ENCODE assay signal across 12 mouse cellular contexts in genomic region chr14:61267908-61268475, GRCm38 (mm10). TPM values are rescaled to one million over a fixed set of nuclear protein-coding genes. Genes with fewer than 3 reads are reported as not detected.
DNase-seq lines count a peak whose midpoint lies in the region; ATAC-seq and TF ChIP-seq lines count a peak whose summit lies in the region.
"Had no signal": no experiment of that assay in that cellular context is flagged by ENCODE, and none has a peak within 500 bp of the region (broad histone marks: within the 10 kb centered on the region; RNA-seq: fewer than 3 reads in every experiment).

No protein-coding gene starts in this region.

- TF ChIP-seq CTCF in heart, adult 2 months (IDR thresholded peaks at IDR 0.05) = no peak
- no peak for TF ChIP-seq CTCF in stomach, postnatal 0 days (IDR thresholded peaks at IDR 0.05; ENCODE audit: low read depth)

- H3K4me1 ChIP-seq in heart, adult 2 months (ENCODE audit: control insufficient read depth, insufficient read depth, low read length) = peaks cover 2% of the 10 kb centered on the region
- no peaks in the 10 kb centered on the region for H3K4me1 ChIP-seq in heart, embryonic 11.5 days (ENCODE audit: control insufficient read depth, insufficient read depth, low read length)
- H3K4me1 ChIP-seq in stomach, postnatal 0 days (replicated peaks; ENCODE audit: control insufficient read depth, insufficient read depth) = no peaks in the 10 kb centered on the region
- no peaks in the 10 kb centered on the region for H3K4me1 ChIP-seq in hindbrain, embryonic 16.5 days (ENCODE audit: control insufficient read depth, insufficient read depth, low read depth, low read length)
- H3K4me1 ChIP-seq: kidney, embryonic 15.5 days had no signal

- ATAC-seq in heart, embryonic 11.5 days (replicated peaks; ENCODE audit: insufficient number of reproducible peaks, low FRiP score, low TSS enrichment) = no peak
- ATAC-seq in stomach, postnatal 0 days (ENCODE audit: low FRiP score, low TSS enrichment) = no peak
- ATAC-seq in hindbrain, embryonic 16.5 days = no peak
- ATAC-seq: forebrain, embryonic 14.5 days had no signal

- H3K27ac ChIP-seq in heart, adult 2 months = peak overlapping the region; percentile 46
- no peak overlapping the region for H3K27ac ChIP-seq in heart, embryonic 11.5 days (ENCODE audit: low read depth, low read length)
- H3K27ac ChIP-seq in stomach, postnatal 0 days (replicated peaks) = no peak overlapping the region
- no peak overlapping the region for H3K27ac ChIP-seq in hindbrain, embryonic 16.5 days (ENCODE audit: low read depth, low read length)
- H3K27ac ChIP-seq: kidney, embryonic 15.5 days had no signal

- no peaks in the 10 kb centered on the region for H3K36me3 ChIP-seq in heart, adult 2 months (ENCODE audit: control insufficient read depth, insufficient read depth, low read length)
- H3K36me3 ChIP-seq in heart, embryonic 11.5 days (ENCODE audit: control insufficient read depth, insufficient read depth, low read length) = no peaks in the 10 kb centered on the region
- no peaks in the 10 kb centered on the region for H3K36me3 ChIP-seq in stomach, postnatal 0 days (ENCODE audit: control insufficient read depth, insufficient read depth, low read length)
- H3K36me3 ChIP-seq in hindbrain, embryonic 16.5 days (ENCODE audit: control insufficient read depth, insufficient read depth, low read length) = no peaks in the 10 kb centered on the region
- H3K36me3 ChIP-seq: kidney, embryonic 15.5 days had no signal

- no peak overlapping the region for H3K4me3 ChIP-seq in heart, adult 2 months
- H3K4me3 ChIP-seq in heart, embryonic 11.5 days (ENCODE audit: low read depth, low read length) = no peak overlapping the region
- H3K4me3 ChIP-seq in stomach, postnatal 0 days (ENCODE audit: low read depth, low read length) = no peak overlapping the region
- no peak overlapping the region for H3K4me3 ChIP-seq in hindbrain, embryonic 16.5 days (ENCODE audit: low read length)
- H3K4me3 ChIP-seq: kidney, embryonic 15.5 days had no signal

- 21% methylated on average over 5 of the region's 5 CpGs for WGBS in heart, adult 2 months
- 62% methylated on average over 5 of the region's 5 CpGs for WGBS in heart, embryonic 11.5 days (ENCODE audit: insufficient replicate concordance)
- WGBS in stomach, postnatal 0 days = 51% methylated on average over 5 of the region's 5 CpGs
- whole genome bisulfite sequencing in hindbrain, embryonic 16.5 days = 36% methylated on average over 5 of the region's 5 CpGs

- TF ChIP-seq EP300 in heart, adult 2 months (IDR thresholded peaks at IDR 0.05; ENCODE audit: insufficient read depth, low read depth, low read length) = no peak
- no peak for TF ChIP-seq EP300 in stomach, postnatal 0 days (optimal IDR thresholded peaks at IDR 0.05)

- H3K79me2 ChIP-seq in heart, adult 2 months (replicated peaks; ENCODE audit: control insufficient read depth, insufficient read depth, low read length) = no peaks in the 10 kb centered on the region

- H3K4me2 ChIP-seq in heart, embryonic 11.5 days = no peak overlapping the region
- H3K4me2 ChIP-seq in stomach, postnatal 0 days (replicated peaks; ENCODE audit: low read depth) = no peak overlapping the region
- no peak overlapping the region for H3K4me2 ChIP-seq in hindbrain, embryonic 16.5 days (ENCODE audit: low read length)
- H3K4me2 ChIP-seq: kidney, embryonic 15.5 days; liver, embryonic 11.5 days had no signal

- no peaks in the 10 kb centered on the region for H3K27me3 ChIP-seq in heart, adult 2 months (ENCODE audit: control insufficient read depth, insufficient read depth, low read length)
- H3K27me3 ChIP-seq in heart, embryonic 11.5 days (ENCODE audit: control insufficient read depth, insufficient read depth, low read length) = peaks cover 7% of the 10 kb centered on the region
- H3K27me3 ChIP-seq in stomach, postnatal 0 days (ENCODE audit: control insufficient read depth, insufficient read depth, low read length) = no peaks in the 10 kb centered on the region
- H3K27me3 ChIP-seq in hindbrain, embryonic 16.5 days (replicated peaks; ENCODE audit: control insufficient read depth, insufficient read depth, low read length) = no peaks in the 10 kb centered on the region

- TF ChIP-seq POLR2A in heart, adult 2 months (IDR thresholded peaks at IDR 0.05; ENCODE audit: insufficient read depth, low read depth, low read length) = no peak

- H3K9me3 ChIP-seq in heart, embryonic 11.5 days (replicated peaks; ENCODE audit: control insufficient read depth, low read length) = no peaks in the 10 kb centered on the region
- H3K9me3 ChIP-seq in stomach, postnatal 0 days (ENCODE audit: control insufficient read depth, low read length) = no peaks in the 10 kb centered on the region
- no peaks in the 10 kb centered on the region for H3K9me3 ChIP-seq in hindbrain, embryonic 16.5 days (ENCODE audit: control insufficient read depth, low read length)
- H3K9me3 ChIP-seq: kidney, embryonic 15.5 days had no signal

- peak in 1 of 2 experiments; percentile 42 for DNase-seq in heart, adult 2 months
- DNase-seq in cerebellum, adult 18-20 months = peak; percentile 63 to 65
- peak; percentile 77 to 78 for DNase-seq in cerebellum, postnatal 25 days
- peak; percentile 22 to 41 for DNase-seq in heart, postnatal 36 days
- no peak for DNase-seq in stomach, postnatal 0 days (ENCODE audit: low spot score)
- DNase-seq: right cerebral cortex, postnatal 14 days had no signal

- H3K9ac ChIP-seq in heart, adult 2 months (ENCODE audit: low read depth, low read length) = no peak overlapping the region
- H3K9ac ChIP-seq in heart, embryonic 11.5 days (ENCODE audit: low read depth, low read length) = no peak overlapping the region
- no peak overlapping the region for H3K9ac ChIP-seq in stomach, postnatal 0 days (ENCODE audit: low read length)
- no peak overlapping the region for H3K9ac ChIP-seq in hindbrain, embryonic 16.5 days (ENCODE audit: low read depth, low read length)
- H3K9ac ChIP-seq: kidney, embryonic 15.5 days had no signal

- intact Hi-C loops in heart, adult 2 months (cut with DNase I) = no loop called here
- intact Hi-C loops in heart, postnatal 36 days (cut with DNase I) = no loop called here

RNA-seq across cellular contexts. Expression of gene Sgcg, which starts 9.7 kb away (rescaled TPM):
- total RNA-seq in heart, adult 2 months (2021) = 100 to 1,000 TPM; 181 to 235 TPM
- polyA plus RNA-seq in heart, adult 2 months (2012; rRNA removed) = 105 and 191 TPM in 2 replicates
- polyA plus RNA-seq in heart, embryonic 11.5 days (2014; fragmentation: Nextera tagmentation; extraction: Ambion mirVana) = 2.6 and 2.9 TPM in 2 replicates
- 100 to 1,000 TPM; 237 to 263 TPM for total RNA-seq in heart, postnatal 36 days (2021)
- 2.4 and 2.9 TPM in 2 replicates for polyA plus RNA-seq in stomach, postnatal 0 days (2015; fragmentation: Nextera tagmentation; extraction: Ambion mirVana)
- polyA plus RNA-seq in hindbrain, embryonic 16.5 days (2015; fragmentation: Nextera tagmentation; extraction: Ambion mirVana) = 0.18 and 0.80 TPM in 2 replicates
- total RNA-seq: MEL had no signal

RNA-seq across cellular contexts. Expression of gene Arl11, which starts 41.6 kb away (rescaled TPM):
- under 1 TPM; 0.42 to 0.75 TPM for total RNA-seq in heart, adult 2 months (2021)
- polyA plus RNA-seq in heart, adult 2 months (2012; rRNA removed) = 0.80 and 0.85 TPM in 2 replicates
- polyA plus RNA-seq in heart, embryonic 11.5 days (2014; fragmentation: Nextera tagmentation; extraction: Ambion mirVana) = 0.14 and 0.73 TPM in 2 replicates
- total RNA-seq in heart, postnatal 36 days (2021) = 1 to 10 TPM; 1.2 to 1.7 TPM
- polyA plus RNA-seq in stomach, postnatal 0 days (2015; fragmentation: Nextera tagmentation; extraction: Ambion mirVana) = 1.2 TPM in 2 replicates
- polyA plus RNA-seq in hindbrain, embryonic 16.5 days (2015; fragmentation: Nextera tagmentation; extraction: Ambion mirVana) = 0.38 and 0.55 TPM in 2 replicates

Comparison
In these comparisons a context has a peak if more than half of its experiments do, and no peak if none do; other contexts are left out.
1. RNA of gene Sgcg, which starts 9.7 kb away (polyA plus RNA-seq): 105 to 191 TPM in heart, adult 2 months; 2.4 to 2.9 TPM in stomach, postnatal 0 days, 2.6 to 2.9 TPM in heart, embryonic 11.5 days and 0.18 to 0.80 TPM in hindbrain, embryonic 16.5 days; every median in the first group is over 10 times any median in the second.